Mouse (Mus musculus) v-Abl transformed pro-B cells (cell line): ENCODE measurements around the gene Nsg2.

ENCODE experiments used
- in situ Hi-C, 2 experiments: fragments of 400-800 bp; cut with MboI; formaldehyde crosslinking; loops; one replicate each; pipeline ENCODE4 v1.15.1; 2025; ENCODE audit not compliant: unreplicated experiment in 2 of 2

The Nsg2 gene

GRCm38 (mm10) chr11:32009961-32010662 is 9.8 kb downstream of the Nsg2 start:
- in situ Hi-C loops = no loop called here

- in situ Hi-C loops = no loop called here
These were observed 10.4 kb downstream of the Nsg2 start for GRCm38 (mm10) chr11:32010663-32010970.

GRCm38 (mm10) chr11:32011867-32012603 is 11.8 kb downstream of the Nsg2 start:
- in situ Hi-C loops = no loop called here

- in situ Hi-C loops = no loop called here
These were observed 12.8 kb downstream of the Nsg2 start for GRCm38 (mm10) chr11:32013014-32013427.

- in situ Hi-C loops = no loop called here
These were observed 13.3 kb downstream of the Nsg2 start for GRCm38 (mm10) chr11:32013561-32013960.

- in situ Hi-C loops = no loop called here
These were observed 17.9 kb downstream of the Nsg2 start for GRCm38 (mm10) chr11:32018201-32018600.

GRCm38 (mm10) chr11:32020031-32020965 is 20.0 kb downstream of the Nsg2 start:
- in situ Hi-C loops = no loop called here

- in situ Hi-C loops = no loop called here
These were observed 26.4 kb downstream of the Nsg2 start for GRCm38 (mm10) chr11:32026634-32027033.

- in situ Hi-C loops = no loop called here
These were observed 27.4 kb downstream of the Nsg2 start for GRCm38 (mm10) chr11:32027474-32028342.

- in situ Hi-C loops = no loop called here
These were observed 28.3 kb downstream of the Nsg2 start for GRCm38 (mm10) chr11:32028605-32029004.

GRCm38 (mm10) chr11:32029356-32029755 is 29.1 kb downstream of the Nsg2 start:
- in situ Hi-C loops = no loop called here

GRCm38 (mm10) chr11:32031396-32031795 is 31.1 kb downstream of the Nsg2 start:
- in situ Hi-C loops = no loop called here

- in situ Hi-C loops = no loop called here
These were observed 31.8 kb downstream of the Nsg2 start for GRCm38 (mm10) chr11:32032053-32032452.

GRCm38 (mm10) chr11:32035831-32036230 is 35.6 kb downstream of the Nsg2 start:
- in situ Hi-C loops = no loop called here

- in situ Hi-C loops = no loop called here
These were observed 39.4 kb downstream of the Nsg2 start for GRCm38 (mm10) chr11:32039656-32040055.

GRCm38 (mm10) chr11:32057389-32057788 is 57.1 kb downstream of the Nsg2 start:
- in situ Hi-C loops = no loop called here

GRCm38 (mm10) chr11:32057861-32058260 is 57.6 kb downstream of the Nsg2 start:
- in situ Hi-C loops = no loop called here

GRCm38 (mm10) chr11:32061020-32061419 is 60.8 kb downstream of the Nsg2 start:
- in situ Hi-C loops = no loop called here

GRCm38 (mm10) chr11:32061874-32062273 is 61.6 kb downstream of the Nsg2 start:
- in situ Hi-C loops = no loop called here

GRCm38 (mm10) chr11:32063775-32064510 is 63.7 kb downstream of the Nsg2 start:
- in situ Hi-C loops = no loop called here
